ENCODE assay signal across 13 mouse cellular contexts in the genomic region with DNA sequence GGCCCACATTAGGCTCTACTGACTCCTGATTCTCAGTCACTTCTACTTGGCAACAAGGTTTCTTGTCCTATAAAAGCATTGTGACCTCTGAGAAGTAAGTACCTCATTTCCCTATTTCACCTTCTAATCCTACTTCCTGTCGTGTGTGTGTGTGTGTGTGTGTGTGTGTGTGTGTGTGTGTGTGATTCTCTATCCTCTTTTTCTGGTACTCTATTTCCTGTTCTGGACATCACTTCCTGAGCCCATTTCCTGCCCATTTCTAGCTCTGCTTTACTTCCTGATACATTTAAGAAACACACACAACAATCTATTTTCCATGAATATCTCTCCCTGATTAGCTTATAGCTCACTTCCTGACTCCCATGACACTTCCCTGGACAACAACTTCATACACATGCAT. TPM values are rescaled to one million over a fixed set of nuclear protein-coding genes. Genes with fewer than 3 reads are reported as not detected.
DNase-seq lines count a peak whose midpoint lies in the region; ATAC-seq and TF ChIP-seq lines count a peak whose summit lies in the region.
"Had no signal": no experiment of that assay in that cellular context is flagged by ENCODE, and none has a peak within 500 bp of the region (broad histone marks: within the 10 kb centered on the region; RNA-seq: fewer than 3 reads in every experiment).

No protein-coding gene starts in this region.

- H3K9me3 ChIP-seq in heart, embryonic 12.5 days (replicated peaks) = no peaks in the 10 kb centered on the region
- H3K9me3 ChIP-seq in limb, embryonic 15.5 days = no peaks in the 10 kb centered on the region
- no peaks in the 10 kb centered on the region for H3K9me3 ChIP-seq in limb, embryonic 10.5 days (replicated peaks)
- H3K9me3 ChIP-seq in liver, embryonic 15.5 days (replicated peaks) = no peaks in the 10 kb centered on the region
- H3K9me3 ChIP-seq: neural tube, embryonic 15.5 days had no signal

- H3K79me2 ChIP-seq in heart, adult 2 months (replicated peaks; ENCODE audit: control insufficient read depth, insufficient read depth, low read length) = no peaks in the 10 kb centered on the region

- no peak for ATAC-seq in heart, embryonic 12.5 days (ENCODE audit: insufficient number of reproducible peaks, low FRiP score)
- no peak for ATAC-seq in limb, embryonic 15.5 days (ENCODE audit: insufficient number of reproducible peaks, low FRiP score, low TSS enrichment, low read depth)
- peak; percentile 63 for ATAC-seq in CD4-positive, CD25-positive, alpha-beta regulatory T cell, adult 4 months
- no peak for ATAC-seq in liver, embryonic 15.5 days (ENCODE audit: insufficient read depth)
- ATAC-seq: activated CD4-positive, CD25-positive, alpha-beta regulatory T cell, adult 4 months had no signal

- H3K4me3 ChIP-seq in heart, embryonic 12.5 days = no peak overlapping the region
- H3K4me3 ChIP-seq in heart, adult 2 months = no peak overlapping the region
- H3K4me3 ChIP-seq in limb, embryonic 15.5 days = no peak overlapping the region
- H3K4me3 ChIP-seq in limb, embryonic 10.5 days = no peak overlapping the region
- H3K4me3 ChIP-seq in liver, embryonic 15.5 days (replicated peaks) = no peak overlapping the region
- H3K4me3 ChIP-seq: neural tube, embryonic 15.5 days had no signal

- no peak for TF ChIP-seq POLR2A in heart, adult 2 months (IDR thresholded peaks at IDR 0.05; ENCODE audit: insufficient read depth, low read depth, low read length)

- peak overlapping the region; percentile 51 for H3K27ac ChIP-seq in heart, embryonic 12.5 days (ENCODE audit: poor library complexity, severe bottlenecking)
- no peak overlapping the region for H3K27ac ChIP-seq in heart, adult 2 months
- H3K27ac ChIP-seq in limb, embryonic 15.5 days = peak overlapping the region; percentile 67; the same call in 1 of the 2 replicates
- no peak overlapping the region for H3K27ac ChIP-seq in limb, embryonic 10.5 days
- H3K27ac ChIP-seq in liver, embryonic 15.5 days (replicated peaks) = 0 out of 2 replicates have a peak overlapping the region, but pooled peaks have one; percentile 19
- H3K27ac ChIP-seq: neural tube, embryonic 15.5 days had no signal

- peaks cover 93% of the 10 kb centered on the region for H3K36me3 ChIP-seq in heart, embryonic 12.5 days
- H3K36me3 ChIP-seq in heart, adult 2 months (ENCODE audit: control insufficient read depth, insufficient read depth, low read length) = peaks cover 4% of the 10 kb centered on the region
- peaks cover 96% of the 10 kb centered on the region for H3K36me3 ChIP-seq in limb, embryonic 15.5 days
- H3K36me3 ChIP-seq in limb, embryonic 10.5 days = peaks cover 100% of the 10 kb centered on the region
- H3K36me3 ChIP-seq in liver, embryonic 15.5 days (replicated peaks) = no peaks in the 10 kb centered on the region

- H3K4me2 ChIP-seq in heart, embryonic 12.5 days = no peak overlapping the region
- no peak overlapping the region for H3K4me2 ChIP-seq in limb, embryonic 15.5 days
- no peak overlapping the region for H3K4me2 ChIP-seq in liver, embryonic 15.5 days
- H3K4me2 ChIP-seq: neural tube, embryonic 15.5 days had no signal

- H3K9ac ChIP-seq in heart, embryonic 12.5 days = no peak overlapping the region
- H3K9ac ChIP-seq in heart, adult 2 months (ENCODE audit: low read depth, low read length) = no peak overlapping the region
- no peak overlapping the region for H3K9ac ChIP-seq in limb, embryonic 15.5 days
- no peak overlapping the region for H3K9ac ChIP-seq in liver, embryonic 15.5 days
- H3K9ac ChIP-seq: neural tube, embryonic 15.5 days had no signal

- no peak for TF ChIP-seq CTCF in heart, adult 2 months (IDR thresholded peaks at IDR 0.05)

- WGBS in heart, embryonic 12.5 days = 73% methylated on average over 1 of the region's 1 CpGs
- WGBS in heart, adult 2 months = 47% methylated on average over 1 of the region's 1 CpGs
- 82% methylated on average over 1 of the region's 1 CpGs for WGBS in limb, embryonic 15.5 days
- WGBS in limb, embryonic 10.5 days = 73% methylated on average over 1 of the region's 1 CpGs
- WGBS in liver, embryonic 15.5 days (ENCODE audit: insufficient replicate concordance) = 16% methylated on average over 1 of the region's 1 CpGs

- H3K27me3 ChIP-seq in heart, embryonic 12.5 days (replicated peaks) = no peaks in the 10 kb centered on the region
- no peaks in the 10 kb centered on the region for H3K27me3 ChIP-seq in heart, adult 2 months (ENCODE audit: control insufficient read depth, insufficient read depth, low read length)
- no peaks in the 10 kb centered on the region for H3K27me3 ChIP-seq in limb, embryonic 15.5 days
- H3K27me3 ChIP-seq in limb, embryonic 10.5 days (ENCODE audit: low read depth, poor library complexity, severe bottlenecking) = no peaks in the 10 kb centered on the region
- no peaks in the 10 kb centered on the region for H3K27me3 ChIP-seq in liver, embryonic 15.5 days
- H3K27me3 ChIP-seq: neural tube, embryonic 15.5 days had no signal

- intact Hi-C loops in heart, adult 2 months (cut with DNase I) = no loop called here

- H3K4me1 ChIP-seq in heart, embryonic 12.5 days (replicated peaks) = peaks cover 23% of the 10 kb centered on the region
- peaks cover 2% of the 10 kb centered on the region for H3K4me1 ChIP-seq in heart, adult 2 months (ENCODE audit: control insufficient read depth, insufficient read depth, low read length)
- no peaks in the 10 kb centered on the region for H3K4me1 ChIP-seq in limb, embryonic 15.5 days
- peaks cover 14% of the 10 kb centered on the region for H3K4me1 ChIP-seq in limb, embryonic 10.5 days
- H3K4me1 ChIP-seq in liver, embryonic 15.5 days (replicated peaks) = peaks cover 19% of the 10 kb centered on the region

- TF ChIP-seq EP300 in heart, adult 2 months (IDR thresholded peaks at IDR 0.05; ENCODE audit: insufficient read depth, low read depth, low read length) = no peak

- no peak for DNase-seq in heart, adult 2 months
- DNase-seq in limb, embryonic 10.5 days (ENCODE audit: low spot score) = no peak
- no peak for DNase-seq in cerebellum, adult 8-10 months
- no peak for DNase-seq in right cerebral cortex, postnatal 4 days
- DNase-seq: cerebellum, postnatal 10 days; kidney, adult 18-20 months; layer of hippocampus, adult 9-11 months had no signal

RNA-seq across cellular contexts. Expression of a gene that starts 12.6 kb away (rescaled TPM):
- 4.1 TPM in 2 replicates for polyA plus RNA-seq in heart, embryonic 12.5 days (2016; fragmentation: Nextera tagmentation; extraction: Ambion mirVana)
- 1 to 10 TPM; 4.6 to 5.5 TPM for total RNA-seq in heart, adult 2 months (2021)
- polyA plus RNA-seq in heart, adult 2 months (2012; rRNA removed) = 6.4 and 7.2 TPM in 2 replicates
- 4.4 and 6.2 TPM in 2 replicates for polyA plus RNA-seq in limb, embryonic 15.5 days (2015; fragmentation: Nextera tagmentation; extraction: Ambion mirVana)
- 5.9 and 7.9 TPM in 2 replicates for polyA plus RNA-seq in limb, embryonic 10.5 days (2016; fragmentation: Nextera tagmentation; extraction: Ambion mirVana)
- polyA plus RNA-seq in CD4-positive, CD25-positive, alpha-beta regulatory T cell, adult 4 months (2017; shearing (Covaris generic)) = 10 to 100 TPM; 16.4 to 24.4 TPM
- polyA plus RNA-seq in liver, embryonic 15.5 days (2015; fragmentation: Nextera tagmentation; extraction: Ambion mirVana) = 17.4 and 21.4 TPM in 2 replicates

RNA-seq across cellular contexts. Expression of a gene that starts 56.1 kb away (rescaled TPM):
- 8.7 and 10.6 TPM in 2 replicates for polyA plus RNA-seq in heart, embryonic 12.5 days (2016; fragmentation: Nextera tagmentation; extraction: Ambion mirVana)
- total RNA-seq in heart, adult 2 months (2021) = 10 to 100 TPM; 26.2 to 28.4 TPM
- 23.4 and 28.9 TPM in 2 replicates for polyA plus RNA-seq in heart, adult 2 months (2012; rRNA removed)
- polyA plus RNA-seq in limb, embryonic 15.5 days (2015; fragmentation: Nextera tagmentation; extraction: Ambion mirVana) = 8.0 and 8.5 TPM in 2 replicates
- 9.6 and 11.0 TPM in 2 replicates for polyA plus RNA-seq in limb, embryonic 10.5 days (2016; fragmentation: Nextera tagmentation; extraction: Ambion mirVana)
- polyA plus RNA-seq in CD4-positive, CD25-positive, alpha-beta regulatory T cell, adult 4 months (2017; shearing (Covaris generic)) = not detected
- 0.76 and 1.0 TPM in 2 replicates for polyA plus RNA-seq in liver, embryonic 15.5 days (2015; fragmentation: Nextera tagmentation; extraction: Ambion mirVana)

Comparison
In these comparisons a context has a peak if more than half of its experiments do, and no peak if none do; other contexts are left out.
1. H3K27ac ChIP-seq: peak in heart, embryonic 12.5 days (single experiment), limb, embryonic 15.5 days (single experiment) and liver, embryonic 15.5 days (single experiment); none in heart, adult 2 months (single experiment) and limb, embryonic 10.5 days (single experiment).